In the genomic region with DNA sequence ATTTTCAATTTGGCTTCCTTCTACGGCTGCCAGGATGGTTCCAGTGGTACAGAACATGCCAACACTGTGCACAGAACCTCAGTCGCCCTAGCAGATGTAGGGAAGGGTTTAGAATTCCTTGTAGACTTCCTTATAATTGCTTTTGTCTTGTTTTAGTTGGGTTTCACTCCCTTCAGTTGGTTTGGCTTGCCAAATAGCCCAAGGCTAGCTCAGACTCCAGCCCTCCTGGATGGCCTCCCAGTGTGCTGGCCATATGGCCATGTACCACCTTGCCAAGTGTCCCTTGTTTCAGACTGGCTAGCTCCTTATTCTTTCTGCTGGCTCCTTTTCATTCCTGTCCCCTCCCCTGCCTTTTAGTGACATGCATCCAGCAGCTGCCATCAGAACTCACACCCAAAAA, we compare ENCODE assay signal across 20 mouse cellular contexts. TPM values are rescaled to one million over a fixed set of nuclear protein-coding genes. Genes with fewer than 3 reads are reported as not detected.
DNase-seq lines count a peak whose midpoint lies in the region; ATAC-seq lines count a peak whose summit lies in the region.
"Had no signal": no experiment of that assay in that cellular context is flagged by ENCODE, and none has a peak within 500 bp of the region (broad histone marks: within the 10 kb centered on the region; RNA-seq: fewer than 3 reads in every experiment).

No protein-coding gene starts in this region.

- no peak overlapping the region for H3K4me2 ChIP-seq in forebrain, embryonic 12.5 days
- H3K4me2 ChIP-seq: heart, embryonic 11.5 days; hindbrain, embryonic 13.5 days; midbrain, embryonic 15.5 days; neural tube, embryonic 15.5 days had no signal

- H3K4me1 ChIP-seq in forebrain, embryonic 10.5 days: no peaks in the 10 kb centered on the region
- no peaks in the 10 kb centered on the region for H3K4me1 ChIP-seq in forebrain, embryonic 12.5 days
- no peaks in the 10 kb centered on the region for H3K4me1 ChIP-seq in heart, embryonic 10.5 days
- H3K4me1 ChIP-seq: hindbrain, embryonic 13.5 days; midbrain, embryonic 15.5 days; neural tube, embryonic 15.5 days had no signal

- WGBS in forebrain, embryonic 10.5 days: 78% methylated on average over 2 of the region's 2 CpGs
- WGBS in forebrain, embryonic 12.5 days: 72% methylated on average over 2 of the region's 2 CpGs
- WGBS in heart, embryonic 10.5 days: 80% methylated on average over 2 of the region's 2 CpGs

- H3K36me3 ChIP-seq in forebrain, embryonic 10.5 days (replicated peaks): no peaks in the 10 kb centered on the region
- H3K36me3 ChIP-seq in forebrain, embryonic 12.5 days (replicated peaks): no peaks in the 10 kb centered on the region
- no peaks in the 10 kb centered on the region for H3K36me3 ChIP-seq in heart, embryonic 10.5 days
- H3K36me3 ChIP-seq: hindbrain, embryonic 13.5 days; midbrain, embryonic 15.5 days; neural tube, embryonic 15.5 days had no signal

- peak; percentile 9 for DNase-seq in forebrain, embryonic 10.5 days (ENCODE audit: extremely low spot score, low spot score)
- DNase-seq in 3134 (ENCODE audit: extremely low read depth, insufficient read length, low spot score): peak; percentile 45
- peak; percentile 15 to 33 for DNase-seq in cerebellum, adult 18-20 months
- DNase-seq in cerebellum, postnatal 25 days: peak; percentile 50 to 66
- no peak for DNase-seq in kidney, postnatal 4 days
- DNase-seq in layer of hippocampus, postnatal 25 days (ENCODE audit: extremely low spot score in 1 of 2, low spot score in 1 of 2): no peak
- DNase-seq in heart, embryonic 10.5 days (ENCODE audit: low spot score): no peak
- DNase-seq: B cell, adult 2 months; heart, postnatal 10 days; kidney, adult 9 months; liver, postnatal 0 days; lung, postnatal 36 days; thymus, postnatal 25 days had no signal

- H3K4me3 ChIP-seq in forebrain, embryonic 10.5 days: no peak overlapping the region
- no peak overlapping the region for H3K4me3 ChIP-seq in forebrain, embryonic 12.5 days (replicated peaks)
- H3K4me3 ChIP-seq in heart, embryonic 10.5 days: no peak overlapping the region
- H3K4me3 ChIP-seq: hindbrain, embryonic 13.5 days; midbrain, embryonic 15.5 days; neural tube, embryonic 15.5 days had no signal

- no peak overlapping the region for H3K9ac ChIP-seq in forebrain, embryonic 12.5 days
- H3K9ac ChIP-seq: hindbrain, embryonic 13.5 days; liver, postnatal 0 days; midbrain, embryonic 15.5 days; neural tube, embryonic 15.5 days had no signal

- no peak for ATAC-seq in forebrain, embryonic 12.5 days (ENCODE audit: low FRiP score)
- ATAC-seq: liver, postnatal 0 days; midbrain, embryonic 15.5 days had no signal

- H3K27me3 ChIP-seq in forebrain, embryonic 10.5 days (ENCODE audit: poor library complexity, severe bottlenecking): no peaks in the 10 kb centered on the region
- no peaks in the 10 kb centered on the region for H3K27me3 ChIP-seq in forebrain, embryonic 12.5 days
- H3K27me3 ChIP-seq in heart, embryonic 10.5 days (ENCODE audit: insufficient read depth, poor library complexity, severe bottlenecking): no peaks in the 10 kb centered on the region
- H3K27me3 ChIP-seq: hindbrain, embryonic 13.5 days; midbrain, embryonic 15.5 days; neural tube, embryonic 15.5 days had no signal

- H3K27ac ChIP-seq in forebrain, embryonic 10.5 days: no peak overlapping the region
- H3K27ac ChIP-seq in forebrain, embryonic 12.5 days: no peak overlapping the region
- no peak overlapping the region for H3K27ac ChIP-seq in heart, embryonic 10.5 days
- H3K27ac ChIP-seq: hindbrain, embryonic 13.5 days; midbrain, embryonic 15.5 days; neural tube, embryonic 15.5 days had no signal

- H3K9me3 ChIP-seq in forebrain, embryonic 10.5 days: no peaks in the 10 kb centered on the region
- H3K9me3 ChIP-seq in forebrain, embryonic 12.5 days: no peaks in the 10 kb centered on the region
- H3K9me3 ChIP-seq in heart, embryonic 10.5 days: no peaks in the 10 kb centered on the region
- H3K9me3 ChIP-seq: hindbrain, embryonic 13.5 days; midbrain, embryonic 15.5 days; neural tube, embryonic 15.5 days had no signal

RNA-seq across cellular contexts. Expression of a gene that starts 53.3 kb away (rescaled TPM):
- 0.17 and 0.22 TPM in 2 replicates for polyA plus RNA-seq in forebrain, embryonic 10.5 days (2016; fragmentation: Nextera tagmentation; extraction: Ambion mirVana)
- polyA plus RNA-seq in forebrain, embryonic 12.5 days (2016; fragmentation: Nextera tagmentation; extraction: Ambion mirVana): 0.32 and 0.51 TPM in 2 replicates
- total RNA-seq in layer of hippocampus, postnatal 25 days (2021): 1 to 10 TPM; 2.7 to 3.7 TPM
- 0.14 and 0.49 TPM in 2 replicates for polyA plus RNA-seq in heart, embryonic 10.5 days (2016; fragmentation: Nextera tagmentation; extraction: Ambion mirVana)
- total RNA-seq: liver, adult 2 months; megakaryocyte-erythroid progenitor cell, adult 5-6 weeks had no signal
- polyA plus RNA-seq: liver, adult 2 months; liver, postnatal 0 days had no signal

Comparison
In these comparisons a context has a peak if more than half of its experiments do, and no peak if none do; other contexts are left out.
1. DNase-seq: peak in forebrain, embryonic 10.5 days (single experiment), 3134 (single experiment), cerebellum, adult 18-20 months (2 of 2) and cerebellum, postnatal 25 days (2 of 2); none in kidney, postnatal 4 days (0 of 2), layer of hippocampus, postnatal 25 days (0 of 2) and heart, embryonic 10.5 days (single experiment).